Mouse (Mus musculus): ENCODE data around the gene 6030408B16Rik.

The 6030408B16Rik gene

GRCm38 (mm10) chr15:101260874-101261622 lies 32.0 kb upstream of the 6030408B16Rik start:
- H3K4me3 ChIP-seq (replicated peaks; ENCODE audit: low read length): no peak overlapping the region; the same call in 1 of the 2 replicates
- H3K27me3 ChIP-seq (ENCODE audit: insufficient read depth, low read length): no peaks in the 10 kb centered on the region
- TF ChIP-seq NANOG (IDR thresholded peaks at IDR 0.05; ENCODE audit: borderline replicate concordance, low read length) (no peak), POU5F1 (IDR thresholded peaks at IDR 0.05; ENCODE audit: borderline replicate concordance, low read length) (no peak), CTCF (conservative IDR thresholded peaks at IDR 0.05; ENCODE audit: low read length) (no peak)
- H3K4me1 ChIP-seq (replicated peaks; ENCODE audit: low read depth, low read length): peaks cover 95% of the 10 kb centered on the region
- peaks cover 59% of the 10 kb centered on the region for H3K36me3 ChIP-seq (ENCODE audit: insufficient read depth, low read length)
- H3K9me3 ChIP-seq (ENCODE audit: low read length): no peaks in the 10 kb centered on the region

- H3K4me3 ChIP-seq (replicated peaks; ENCODE audit: low read length): peak overlapping the region; percentile 20; the same call in 1 of the 2 replicates
- H3K36me3 ChIP-seq (ENCODE audit: insufficient read depth, low read length): peaks cover 59% of the 10 kb centered on the region
- H3K27me3 ChIP-seq (ENCODE audit: insufficient read depth, low read length): no peaks in the 10 kb centered on the region
- H3K4me1 ChIP-seq (replicated peaks; ENCODE audit: low read depth, low read length): peaks cover 91% of the 10 kb centered on the region
- no peaks in the 10 kb centered on the region for H3K9me3 ChIP-seq (ENCODE audit: low read length)
- TF ChIP-seq CTCF (conservative IDR thresholded peaks at IDR 0.05; ENCODE audit: low read length) (no peak), NANOG (IDR thresholded peaks at IDR 0.05; ENCODE audit: borderline replicate concordance, low read length) (no peak), POU5F1 (IDR thresholded peaks at IDR 0.05; ENCODE audit: borderline replicate concordance, low read length) (no peak)
These were observed 30.5 kb upstream of the 6030408B16Rik start for GRCm38 (mm10) chr15:101262502-101262901.

GRCm38 (mm10) chr15:101266132-101266963 lies 26.7 kb upstream of the 6030408B16Rik start:
- TF ChIP-seq POU5F1 (IDR thresholded peaks at IDR 0.05; ENCODE audit: borderline replicate concordance, low read length) (no peak), CTCF (conservative IDR thresholded peaks at IDR 0.05; ENCODE audit: low read length) (no peak)
- no peaks in the 10 kb centered on the region for H3K27me3 ChIP-seq (ENCODE audit: insufficient read depth, low read length)
- H3K9me3 ChIP-seq (ENCODE audit: low read length): no peaks in the 10 kb centered on the region
- peak overlapping the region; percentile 84 for H3K4me3 ChIP-seq (replicated peaks; ENCODE audit: low read length)
- peaks cover 96% of the 10 kb centered on the region for H3K4me1 ChIP-seq (replicated peaks; ENCODE audit: low read depth, low read length)
- peaks cover 61% of the 10 kb centered on the region for H3K36me3 ChIP-seq (ENCODE audit: insufficient read depth, low read length)

GRCm38 (mm10) chr15:101267053-101268032 lies 25.7 kb upstream of the 6030408B16Rik start:
- Histone ChIP-seq H3K4me1 (replicated peaks; ENCODE audit: low read depth, low read length) (peaks cover 96% of the 10 kb centered on the region), H3K9me3 (ENCODE audit: low read length) (no peaks in the 10 kb centered on the region), H3K4me3 (replicated peaks; ENCODE audit: low read length) (peak overlapping the region; percentile 84), H3K27me3 (ENCODE audit: insufficient read depth, low read length) (no peaks in the 10 kb centered on the region), H3K36me3 (ENCODE audit: insufficient read depth, low read length) (peaks cover 67% of the 10 kb centered on the region)
- TF ChIP-seq CTCF (conservative IDR thresholded peaks at IDR 0.05; ENCODE audit: low read length) (no peak), POU5F1 (IDR thresholded peaks at IDR 0.05; ENCODE audit: borderline replicate concordance, low read length) (no peak), NANOG (IDR thresholded peaks at IDR 0.05; ENCODE audit: borderline replicate concordance, low read length) (no peak)

- TF ChIP-seq CTCF (conservative IDR thresholded peaks at IDR 0.05; ENCODE audit: low read length): no peak
- TF ChIP-seq POU5F1 (IDR thresholded peaks at IDR 0.05; ENCODE audit: borderline replicate concordance, low read length): no peak
- no peaks in the 10 kb centered on the region for H3K9me3 ChIP-seq (ENCODE audit: low read length)
- peaks cover 68% of the 10 kb centered on the region for H3K36me3 ChIP-seq (ENCODE audit: insufficient read depth, low read length)
- H3K4me3 ChIP-seq (replicated peaks; ENCODE audit: low read length): peak overlapping the region; percentile 84
- H3K4me1 ChIP-seq (replicated peaks; ENCODE audit: low read depth, low read length): peaks cover 94% of the 10 kb centered on the region
- no peaks in the 10 kb centered on the region for H3K27me3 ChIP-seq (ENCODE audit: insufficient read depth, low read length)
These were observed 22.8 kb upstream of the 6030408B16Rik start for GRCm38 (mm10) chr15:101270101-101270820.

GRCm38 (mm10) chr15:101271107-101271506 lies 21.9 kb upstream of the 6030408B16Rik start:
- Histone ChIP-seq H3K36me3 (ENCODE audit: insufficient read depth, low read length) (peaks cover 73% of the 10 kb centered on the region), H3K27me3 (ENCODE audit: insufficient read depth, low read length) (no peaks in the 10 kb centered on the region), H3K9me3 (ENCODE audit: low read length) (no peaks in the 10 kb centered on the region), H3K4me1 (replicated peaks; ENCODE audit: low read depth, low read length) (peaks cover 94% of the 10 kb centered on the region), H3K4me3 (replicated peaks; ENCODE audit: low read length) (peak overlapping the region; percentile 84)
- TF ChIP-seq POU5F1 (IDR thresholded peaks at IDR 0.05; ENCODE audit: borderline replicate concordance, low read length) (no peak), CTCF (conservative IDR thresholded peaks at IDR 0.05; ENCODE audit: low read length) (no peak), NANOG (IDR thresholded peaks at IDR 0.05; ENCODE audit: borderline replicate concordance, low read length) (no peak)

- Histone ChIP-seq H3K4me1 (replicated peaks; ENCODE audit: low read depth, low read length) (peaks cover 96% of the 10 kb centered on the region), H3K36me3 (ENCODE audit: insufficient read depth, low read length) (peaks cover 73% of the 10 kb centered on the region), H3K9me3 (ENCODE audit: low read length) (no peaks in the 10 kb centered on the region), H3K4me3 (replicated peaks; ENCODE audit: low read length) (peak overlapping the region; percentile 84), H3K27me3 (ENCODE audit: insufficient read depth, low read length) (no peaks in the 10 kb centered on the region)
- no peak for TF ChIP-seq POU5F1 (IDR thresholded peaks at IDR 0.05; ENCODE audit: borderline replicate concordance, low read length)
These were observed 21.5 kb upstream of the 6030408B16Rik start for GRCm38 (mm10) chr15:101271513-101271912.

Measured in E14TG2a.4 (cell line).